Mouse (Mus musculus) forebrain, embryonic 10.5 days (tissue): ENCODE measurements at regions not wholly inside any gene's neighbourhood (a gene's known extent, or its start where the extent isn't known, plus 50 kb on each side); places are given as distances from the start of the nearest gene placed in this dataset.

Experiments used
- DNase-seq: peaks from one replicate; pipeline ENCODE4 v3.0.0-alpha.2; 2017; ENCODE audit warnings: low spot score; ENCODE audit errors: extremely low spot score
- H3K27ac ChIP-seq: fragments of 300-500 bp; sonication (generic); 2 replicates; pipeline ENCODE4 v1.5.1; 2016; ENCODE audit warnings: mild to moderate bottlenecking
- H3K27me3 ChIP-seq: fragments of 300-500 bp; sonication (generic); 2 replicates; pipeline ENCODE4 v1.6.1; 2016; ENCODE audit warnings: mild to moderate bottlenecking; ENCODE audit not compliant: poor library complexity, severe bottlenecking
- H3K36me3 ChIP-seq: fragments of 300-500 bp; sonication (generic); replicated peaks from 2 replicates; pipeline ENCODE4 v1.6.1; 2016; ENCODE audit warnings: mild to moderate bottlenecking, moderate library complexity
- H3K4me1 ChIP-seq: fragments of 300-500 bp; sonication (generic); 2 replicates; pipeline ENCODE4 v1.6.1; 2016
- H3K4me3 ChIP-seq: fragments of 300-500 bp; sonication (generic); 2 replicates; pipeline ENCODE4 v1.5.1; 2016; ENCODE audit warnings: mild to moderate bottlenecking, moderate library complexity
- H3K9me3 ChIP-seq: fragments of 300-500 bp; sonication (generic); 2 replicates; pipeline ENCODE4 v1.6.1; 2016; ENCODE audit warnings: mild to moderate bottlenecking, moderate library complexity
- WGBS: fragments of 180-500 bp; shearing (Covaris S2); methylation state at CpG from one replicate; pipeline ENCODE4 v1.1.7; 2016; 5-methylcytosine and 5-hydroxymethylcytosine counted together

DNA sequence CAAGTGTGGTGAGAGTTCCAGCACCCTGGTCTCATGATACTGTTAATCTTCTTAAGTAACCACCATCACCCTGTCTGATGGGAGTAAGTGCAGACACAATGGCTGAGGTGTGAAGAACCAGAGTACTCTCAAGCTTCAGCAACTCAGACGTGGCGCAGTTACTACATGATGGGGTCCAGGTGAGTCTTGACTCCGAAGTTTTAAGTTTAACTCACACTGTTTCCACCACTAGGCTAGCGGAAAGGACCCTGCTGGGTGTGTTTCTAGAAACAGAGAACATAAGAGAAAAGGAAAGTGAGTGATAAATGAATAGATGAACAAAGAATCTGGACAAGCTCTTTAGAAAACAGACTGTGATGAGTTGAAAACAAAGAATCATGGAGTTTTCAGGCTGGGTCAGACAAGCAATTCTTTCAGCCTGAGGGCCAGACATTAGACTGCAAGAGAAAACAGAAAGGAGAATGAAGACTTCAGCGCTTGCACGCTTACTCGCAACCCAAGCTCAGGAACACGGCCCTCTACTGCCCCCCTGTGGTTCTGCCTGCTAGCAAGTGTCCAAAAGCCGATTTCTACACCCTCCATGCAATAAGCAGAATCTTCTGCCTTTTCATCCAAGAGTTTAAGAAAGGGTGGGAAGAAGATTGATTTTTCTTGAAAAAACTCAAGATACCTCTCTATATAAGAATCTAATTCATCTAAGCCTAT, 2593.6 kb upstream of the Gm6569 start:
- Histone ChIP-seq H3K9me3 (no peaks in the 10 kb centered on the region), H3K4me1 (no peaks in the 10 kb centered on the region), H3K27me3 (no peaks in the 10 kb centered on the region), H3K36me3 (no peaks in the 10 kb centered on the region), H3K4me3 (no peak overlapping the region), H3K27ac (no peak overlapping the region)
- DNase-seq = peak; percentile 74
- 47% methylated on average over 9 of the region's 9 CpGs for WGBS

GRCm38 (mm10) chr15:71243539-71243938, 2590.8 kb upstream of the Gm6569 start:
- no peak overlapping the region for H3K4me3 ChIP-seq
- H3K9me3 ChIP-seq = no peaks in the 10 kb centered on the region
- H3K36me3 ChIP-seq = no peaks in the 10 kb centered on the region
- no peak for DNase-seq
- no peak overlapping the region for H3K27ac ChIP-seq
- 89% methylated on average over 9 of the region's 9 CpGs for WGBS
- H3K27me3 ChIP-seq = no peaks in the 10 kb centered on the region
- H3K4me1 ChIP-seq = no peaks in the 10 kb centered on the region

DNA sequence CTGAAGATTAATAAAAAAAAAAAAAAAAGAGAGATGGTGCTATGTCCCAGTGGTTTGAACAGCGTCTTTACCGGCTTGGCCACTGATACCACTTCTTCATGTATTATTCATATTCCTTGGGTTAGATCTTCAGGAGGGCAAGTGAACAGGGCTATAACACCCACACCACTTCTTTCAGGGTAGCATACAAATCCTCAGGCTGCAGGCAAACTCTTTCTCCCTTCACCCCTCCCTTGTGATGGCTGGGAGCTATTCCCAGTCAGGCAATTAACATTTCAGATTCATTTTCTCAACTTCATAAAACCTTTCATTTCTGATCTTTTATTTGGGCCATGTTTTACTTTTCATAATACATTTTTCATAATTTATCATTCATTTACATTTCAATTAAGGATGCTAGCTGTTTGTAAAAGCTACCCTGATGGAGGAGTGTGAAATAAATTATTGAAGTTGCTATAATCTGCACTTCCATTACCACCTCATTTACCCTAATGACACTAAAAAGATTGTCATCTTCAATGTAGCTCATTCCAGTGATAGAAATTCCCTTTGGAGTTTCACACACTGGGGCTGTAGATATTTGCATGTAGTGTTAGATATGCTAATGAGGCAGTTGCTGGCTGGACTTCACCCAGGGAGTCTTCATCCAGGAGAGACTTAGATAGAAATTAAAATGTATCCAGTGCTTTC, 2558.3 kb upstream of the Gm6569 start:
- Histone ChIP-seq H3K4me1 (no peaks in the 10 kb centered on the region), H3K27ac (no peak overlapping the region), H3K27me3 (no peaks in the 10 kb centered on the region), H3K9me3 (no peaks in the 10 kb centered on the region), H3K4me3 (no peak overlapping the region), H3K36me3 (no peaks in the 10 kb centered on the region)
- WGBS = 100% methylated on average over 2 of the region's 2 CpGs
- no peak for DNase-seq

- Histone ChIP-seq H3K27ac (no peak overlapping the region), H3K4me1 (no peaks in the 10 kb centered on the region), H3K9me3 (no peaks in the 10 kb centered on the region), H3K4me3 (no peak overlapping the region), H3K36me3 (no peaks in the 10 kb centered on the region), H3K27me3 (no peaks in the 10 kb centered on the region)
- DNase-seq = no peak
- 75% methylated on average over 2 of the region's 2 CpGs for WGBS
Observed at GRCm38 (mm10) chr15:71276566-71276912, 2557.8 kb upstream of the Gm6569 start.

GRCm38 (mm10) chr15:71277388-71277787, 2557.0 kb upstream of the Gm6569 start:
- H3K27me3 ChIP-seq = no peaks in the 10 kb centered on the region
- WGBS = 69% methylated on average over 2 of the region's 2 CpGs

DNA sequence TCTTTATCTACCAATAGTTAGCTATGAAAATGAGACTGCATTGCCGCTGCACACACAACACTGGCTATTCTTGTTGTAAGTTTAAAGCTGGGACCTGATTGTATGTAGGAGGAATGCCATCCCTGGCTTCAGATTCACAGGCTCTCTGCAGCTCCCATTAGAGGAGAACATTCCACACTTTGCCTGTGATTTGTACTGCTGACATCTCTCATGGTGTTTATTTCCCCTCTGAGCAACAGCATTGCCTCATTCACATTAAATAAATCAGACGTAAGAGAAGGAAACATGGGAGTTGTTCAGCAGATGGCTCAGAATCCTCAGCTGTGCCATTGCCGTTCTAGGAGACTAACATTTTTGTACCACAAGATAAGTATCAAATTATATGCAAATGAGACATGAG, 2550.6 kb upstream of the Gm6569 start:
- DNase-seq = no peak
- H3K27me3 ChIP-seq = no peaks in the 10 kb centered on the region
- H3K9me3 ChIP-seq = no peaks in the 10 kb centered on the region
- WGBS = 95% methylated on average over 3 of the region's 3 CpGs
- no peaks in the 10 kb centered on the region for H3K4me1 ChIP-seq
- H3K4me3 ChIP-seq = no peak overlapping the region
- no peaks in the 10 kb centered on the region for H3K36me3 ChIP-seq
- H3K27ac ChIP-seq = no peak overlapping the region

More at GRCm38 (mm10) chr15:71277388-71277787, 2557.0 kb upstream of the Gm6569 start:
- H3K36me3 ChIP-seq = no peaks in the 10 kb centered on the region
- H3K4me1 ChIP-seq = no peaks in the 10 kb centered on the region
- H3K27ac ChIP-seq = no peak overlapping the region
- no peaks in the 10 kb centered on the region for H3K9me3 ChIP-seq
- DNase-seq = no peak
- H3K4me3 ChIP-seq = no peak overlapping the region

GRCm38 (mm10) chr15:71302541-71302940, 2531.8 kb upstream of the Gm6569 start:
- Histone ChIP-seq H3K4me3 (no peak overlapping the region), H3K4me1 (no peaks in the 10 kb centered on the region), H3K27me3 (no peaks in the 10 kb centered on the region), H3K27ac (no peak overlapping the region), H3K9me3 (no peaks in the 10 kb centered on the region), H3K36me3 (no peaks in the 10 kb centered on the region)
- DNase-seq = no peak

DNA sequence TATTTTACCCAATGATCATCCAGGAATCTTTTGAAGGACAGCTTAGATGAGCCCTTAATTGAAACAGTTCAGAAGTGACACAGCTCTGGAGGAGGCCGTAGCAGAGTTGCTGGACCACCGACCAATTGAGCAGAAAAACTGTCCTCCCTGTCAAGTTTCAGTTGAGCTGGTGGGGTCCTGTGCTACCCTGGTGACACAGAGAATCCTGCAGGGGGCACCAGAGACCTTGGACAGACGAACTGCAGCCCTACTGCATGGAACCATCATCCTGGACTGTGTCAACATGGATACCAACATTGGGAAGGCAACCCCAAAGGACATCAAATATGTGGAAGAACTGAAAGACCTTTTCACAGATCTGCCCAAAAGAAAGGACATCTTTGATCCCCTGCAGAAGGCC, 2524.1 kb upstream of the Gm6569 start:
- H3K27me3 ChIP-seq = no peaks in the 10 kb centered on the region
- 72% methylated on average over 3 of the region's 3 CpGs for whole genome bisulfite sequencing
- H3K9me3 ChIP-seq = no peaks in the 10 kb centered on the region
- H3K4me3 ChIP-seq = no peak overlapping the region
- H3K4me1 ChIP-seq = no peaks in the 10 kb centered on the region
- H3K27ac ChIP-seq = no peak overlapping the region
- DNase-seq = no peak
- H3K36me3 ChIP-seq = no peaks in the 10 kb centered on the region

- no peaks in the 10 kb centered on the region for H3K9me3 ChIP-seq
- no peaks in the 10 kb centered on the region for H3K4me1 ChIP-seq
- H3K36me3 ChIP-seq = no peaks in the 10 kb centered on the region
- no peak overlapping the region for H3K4me3 ChIP-seq
- H3K27ac ChIP-seq = no peak overlapping the region
- no peak for DNase-seq
- 82% methylated on average over 3 of the region's 3 CpGs for WGBS
- H3K27me3 ChIP-seq = no peaks in the 10 kb centered on the region
Observed at GRCm38 (mm10) chr15:71326596-71326995, 2507.8 kb upstream of the Gm6569 start.

- Histone ChIP-seq H3K9me3 (no peaks in the 10 kb centered on the region), H3K36me3 (no peaks in the 10 kb centered on the region), H3K4me1 (peaks cover 19% of the 10 kb centered on the region), H3K27me3 (no peaks in the 10 kb centered on the region), H3K4me3 (no peak overlapping the region), H3K27ac (0 out of 2 replicates have a peak overlapping the region, but pooled peaks have one; percentile 12)
- peak; percentile 15 for DNase-seq
- WGBS = 32% methylated on average over 4 of the region's 4 CpGs
Observed at GRCm38 (mm10) chr15:71358189-71358790, 2476.1 kb upstream of the Gm6569 start.

GRCm38 (mm10) chr15:71375775-71376174, 2458.6 kb upstream of the Gm6569 start:
- H3K4me1 ChIP-seq = no peaks in the 10 kb centered on the region
- no peak overlapping the region for H3K4me3 ChIP-seq
- H3K27ac ChIP-seq = no peak overlapping the region
- no peaks in the 10 kb centered on the region for H3K9me3 ChIP-seq
- peak; percentile 20 for DNase-seq
- H3K36me3 ChIP-seq = no peaks in the 10 kb centered on the region
- WGBS = 59% methylated on average over 3 of the region's 3 CpGs
- no peaks in the 10 kb centered on the region for H3K27me3 ChIP-seq
